Mouse (Mus musculus) layer of hippocampus, adult 18-20 months (tissue): ENCODE results near the gene Ptcra. TPM values are rescaled to one million over a fixed set of nuclear protein-coding genes. Genes with fewer than 3 reads are reported as not detected.

Experiments
- DNase-seq, 2 experiments: peaks; one replicate each; pipeline ENCODE4 v3.0.0; 2022; ENCODE audit warnings: low spot score in 2 of 2
- total RNA-seq, 2 experiments: library from RNA; stranded (reverse); gene quantifications; 2 replicates each; pipeline ENCODE4 v1.2.3; 2021

Ptcra gene
- total RNA-seq, 2 experiments from 2014 or later: 0.25 TPM; not detected in 1

DNA sequence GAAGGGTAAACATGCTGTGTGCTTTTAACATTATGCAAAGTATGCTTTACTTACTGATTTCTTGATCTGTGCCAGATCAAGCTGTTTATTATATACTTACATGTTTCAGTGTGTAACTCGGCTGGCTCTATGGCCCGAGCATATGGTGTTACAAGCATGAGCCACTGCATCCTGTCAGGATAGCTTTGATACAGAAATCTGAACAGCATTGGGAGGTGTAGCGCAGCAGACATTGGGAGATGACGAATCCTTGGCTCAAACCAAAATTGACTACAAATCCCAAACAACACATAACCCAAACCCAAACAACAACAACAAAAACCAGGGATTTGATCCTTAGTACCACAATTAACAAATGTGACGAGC, 8.5 kb upstream of the Ptcra start:
- DNase-seq: no peak

GRCm38 (mm10) chr17:46771616-46772015, 8.1 kb upstream of the Ptcra start:
- no peak for DNase-seq

- DNase-seq: no peak
These were observed 7.5 kb upstream of the Ptcra start for GRCm38 (mm10) chr17:46771025-46771424.

- no peak for DNase-seq
These were observed 7.0 kb upstream of the Ptcra start for GRCm38 (mm10) chr17:46770546-46770945.

- no peak for DNase-seq
These were observed 4.4 kb upstream of the Ptcra start for GRCm38 (mm10) chr17:46767868-46768267.

- peak; percentile 48 to 67 for DNase-seq
These were observed 1.4 kb upstream of the Ptcra start for GRCm38 (mm10) chr17:46764916-46765315.

GRCm38 (mm10) chr17:46758753-46759152, 4.8 kb downstream of the Ptcra start:
- no peak for DNase-seq

- peak; percentile 98 to 99 for DNase-seq
These were observed 11.5 kb downstream of the Ptcra start, which contains the start of gene Cnpy3 for GRCm38 (mm10) chr17:46751794-46752556. TSS of gene Cnpy3 (minus strand) at chr17:46752214.

DNA sequence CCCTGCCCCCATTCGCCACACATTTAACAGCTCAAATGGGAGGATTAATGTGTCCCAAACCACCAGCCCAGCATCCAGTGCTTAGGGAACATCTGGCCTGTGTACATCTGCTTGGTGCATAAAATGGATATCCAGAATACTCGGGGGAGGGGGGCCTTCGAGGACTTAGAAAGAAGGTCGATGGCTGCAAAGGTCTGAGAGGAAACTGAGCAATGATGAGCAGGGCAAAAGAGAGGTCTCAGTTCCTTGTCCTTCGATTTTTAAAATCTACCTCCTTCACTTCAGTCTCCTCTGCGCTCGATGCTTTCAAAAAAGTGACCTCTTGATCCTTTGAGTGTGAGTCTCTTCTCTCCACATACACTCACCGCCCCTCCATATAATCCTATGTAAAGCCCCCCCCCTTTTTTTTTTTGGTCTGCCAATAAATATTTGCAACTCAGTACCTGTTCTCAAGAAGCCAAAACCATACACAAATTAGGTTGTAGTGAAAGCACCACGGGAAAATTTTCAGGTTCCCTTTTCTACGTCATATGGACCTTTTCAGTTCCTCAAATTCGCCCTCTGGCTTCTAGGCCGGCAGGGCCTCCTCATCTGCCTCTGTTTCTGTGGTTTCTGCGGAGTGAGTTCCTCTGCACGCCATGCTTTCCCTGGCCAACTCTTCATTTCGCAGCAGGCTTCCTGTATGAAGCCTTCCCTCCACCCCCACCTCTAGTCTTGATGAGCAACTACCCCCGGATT, 12.3 kb downstream of the Ptcra start:
- no peak for DNase-seq

DNA sequence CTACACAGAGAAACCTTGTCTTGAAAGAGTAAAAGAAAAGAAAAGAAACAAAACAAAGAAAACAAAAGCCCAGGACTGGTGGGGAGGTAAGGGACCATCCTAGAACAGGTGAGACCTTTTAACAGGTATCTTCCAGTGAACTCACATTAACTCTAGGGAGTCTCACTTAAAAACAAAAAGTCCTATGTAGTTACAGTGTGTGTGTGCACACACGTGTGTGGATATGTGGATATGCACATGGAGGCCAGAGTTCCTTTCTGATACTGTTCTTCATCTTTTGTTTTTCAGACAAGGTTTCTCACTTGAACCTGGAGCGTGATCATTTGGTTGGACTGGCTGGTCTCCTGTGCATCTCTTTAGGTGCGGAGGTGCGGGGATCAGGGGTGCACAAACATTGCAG, 12.9 kb downstream of the Ptcra start:
- no peak for DNase-seq

DNA sequence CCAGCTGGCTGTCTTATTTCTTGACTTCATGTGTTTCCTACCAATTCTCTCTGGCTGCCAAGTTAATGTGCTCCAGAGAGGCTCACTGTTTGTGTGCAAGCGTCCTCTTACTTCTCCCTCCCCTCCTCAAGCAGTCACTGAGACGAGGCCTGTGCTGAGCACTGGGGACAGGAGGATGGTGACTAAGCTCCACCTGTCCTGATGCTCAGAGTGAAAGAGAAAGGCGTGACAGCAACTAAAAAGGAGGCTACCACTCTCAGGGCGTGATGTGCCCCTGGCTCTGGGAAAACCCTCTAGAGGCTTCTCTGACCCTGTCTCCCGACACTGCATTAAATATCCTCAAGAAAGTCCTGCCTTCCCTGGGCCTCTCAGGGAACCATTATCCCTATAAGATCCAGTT, 14.2 kb downstream of the Ptcra start:
- DNase-seq: no peak

DNA sequence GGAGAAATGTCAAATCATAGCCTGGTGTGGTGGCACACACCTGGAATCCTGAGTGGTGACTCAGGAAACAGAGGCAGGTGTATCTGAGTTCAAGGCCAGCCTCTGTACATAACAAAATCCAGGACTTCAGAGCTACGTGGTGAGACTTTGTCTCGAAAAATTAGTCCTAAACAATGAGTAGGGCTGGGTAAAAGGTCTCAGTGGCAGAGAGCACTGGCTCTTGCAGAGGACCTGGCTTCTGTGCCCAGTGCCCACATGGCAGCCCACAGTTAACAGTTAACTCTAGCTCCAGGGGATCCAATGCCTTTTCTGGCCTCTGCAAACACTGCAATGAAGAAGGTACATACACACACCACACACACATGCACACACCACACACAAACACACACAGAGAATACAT, 15.7 kb downstream of the Ptcra start:
- no peak for DNase-seq

GRCm38 (mm10) chr17:46747234-46747633, 16.3 kb downstream of the Ptcra start:
- DNase-seq: no peak

DNA sequence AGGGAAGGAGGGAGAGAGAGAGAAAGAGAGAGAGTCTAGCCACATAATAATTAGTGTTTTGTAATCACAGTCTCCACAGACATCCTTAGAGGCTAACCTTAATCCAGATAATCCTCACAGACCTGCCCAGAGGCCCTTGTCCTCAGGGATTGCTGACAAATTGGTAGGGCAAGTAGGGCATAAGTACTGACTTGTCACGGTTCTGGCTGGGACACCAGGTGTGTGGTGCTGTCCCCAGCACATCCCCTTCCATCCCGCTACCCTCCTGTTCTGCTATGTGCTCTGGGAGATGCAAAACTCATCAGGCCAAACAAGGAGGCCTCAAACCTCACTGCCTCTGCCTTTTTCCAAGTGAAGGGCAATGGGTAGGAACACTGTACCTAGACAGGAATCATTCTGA, 18.0 kb downstream of the Ptcra start:
- no peak for DNase-seq

GRCm38 (mm10) chr17:46742986-46743385, 20.5 kb downstream of the Ptcra start:
- no peak for DNase-seq

DNA sequence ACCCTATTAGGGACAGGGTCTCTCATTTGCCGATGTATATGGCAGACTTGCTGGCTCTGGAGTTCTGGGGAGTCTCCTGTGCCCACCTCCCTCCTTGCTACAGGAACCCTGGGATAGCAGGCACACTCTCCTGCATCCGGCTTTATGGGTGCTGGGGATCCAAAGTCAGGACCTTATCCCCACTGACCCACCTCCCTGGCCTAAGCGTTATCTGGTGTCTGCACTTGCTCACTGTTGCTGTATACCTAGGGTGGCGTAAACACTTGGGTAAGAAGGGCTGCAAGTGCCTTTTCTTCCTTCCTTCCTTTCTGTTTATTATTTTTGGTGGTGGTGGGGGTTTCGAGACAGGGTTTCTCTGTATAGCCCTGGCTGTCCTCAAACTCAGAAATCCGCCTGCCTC, 22.2 kb downstream of the Ptcra start:
- DNase-seq: no peak

GRCm38 (mm10) chr17:46736160-46736559, 27.4 kb downstream of the Ptcra start:
- DNase-seq: peak in 1 of 2 experiments; percentile 32

- DNase-seq: no peak
These were observed 28.2 kb downstream of the Ptcra start for GRCm38 (mm10) chr17:46735287-46735686.

GRCm38 (mm10) chr17:46734055-46734454, 29.5 kb downstream of the Ptcra start:
- DNase-seq: no peak

DNA sequence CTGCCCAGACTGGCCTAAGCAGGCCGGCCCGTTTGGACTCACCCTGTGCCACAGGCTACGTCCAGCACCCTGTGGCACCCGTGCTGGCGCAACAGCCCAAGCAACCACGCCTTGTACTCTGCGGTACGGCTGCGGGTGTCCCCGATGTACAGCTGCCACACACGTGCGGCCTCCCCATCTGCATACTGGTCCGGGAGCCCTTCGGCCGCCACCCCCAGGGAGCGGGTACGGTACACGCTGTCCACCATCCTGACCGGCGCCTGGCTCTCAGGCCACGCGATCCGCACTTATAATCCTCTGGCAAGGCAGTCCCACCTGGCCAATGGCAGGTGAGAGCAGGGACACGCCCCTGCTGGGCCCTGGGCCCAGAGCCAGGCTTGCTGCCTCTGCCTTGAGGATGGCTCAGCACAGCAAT, 34.6 kb downstream of the Ptcra start, which contains the start of gene Gnmt:
Gnmt (minus strand) TSS at position 265 of the 415 bp plus-strand sequence.
- no peak for DNase-seq

DNA sequence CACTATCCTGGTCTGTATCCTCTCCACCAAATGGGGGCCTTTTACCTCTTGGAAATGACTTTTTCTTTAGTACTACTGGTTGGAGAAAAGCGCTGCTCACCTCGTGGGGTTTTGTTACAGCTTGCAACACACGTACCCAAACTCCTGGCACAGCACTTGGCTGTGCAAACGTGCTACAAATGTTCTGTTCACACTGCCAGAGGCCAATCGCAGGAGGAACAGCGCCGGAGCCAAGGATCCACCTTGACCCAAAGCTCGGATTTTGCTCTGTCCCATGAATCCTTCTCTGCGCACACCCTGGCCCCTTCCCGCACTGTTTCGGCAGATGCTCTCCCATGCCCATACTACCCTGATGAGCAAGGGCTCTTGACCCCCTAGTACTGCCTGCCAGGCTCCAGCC, 35.0 kb downstream of the Ptcra start:
- DNase-seq: no peak

DNA sequence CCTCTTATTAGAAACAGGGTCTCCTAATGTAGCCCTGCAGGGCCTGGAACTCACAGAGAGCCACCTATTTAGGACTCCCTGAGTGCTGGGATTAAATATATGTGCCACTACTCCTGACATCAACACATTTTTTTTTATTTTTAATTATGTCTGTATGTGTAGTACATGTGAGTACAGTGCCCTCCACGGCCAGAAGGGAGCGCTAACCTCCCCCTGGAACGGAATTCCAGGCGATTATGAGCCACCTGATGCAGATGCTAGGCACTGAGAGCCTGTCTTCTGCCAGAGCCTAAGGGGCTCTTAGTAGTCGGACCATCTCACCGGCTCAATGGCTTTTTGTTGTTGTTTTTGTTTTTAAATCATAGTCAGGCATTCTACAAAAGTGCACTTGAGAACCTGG, 35.5 kb downstream of the Ptcra start:
- DNase-seq: no peak

DNA sequence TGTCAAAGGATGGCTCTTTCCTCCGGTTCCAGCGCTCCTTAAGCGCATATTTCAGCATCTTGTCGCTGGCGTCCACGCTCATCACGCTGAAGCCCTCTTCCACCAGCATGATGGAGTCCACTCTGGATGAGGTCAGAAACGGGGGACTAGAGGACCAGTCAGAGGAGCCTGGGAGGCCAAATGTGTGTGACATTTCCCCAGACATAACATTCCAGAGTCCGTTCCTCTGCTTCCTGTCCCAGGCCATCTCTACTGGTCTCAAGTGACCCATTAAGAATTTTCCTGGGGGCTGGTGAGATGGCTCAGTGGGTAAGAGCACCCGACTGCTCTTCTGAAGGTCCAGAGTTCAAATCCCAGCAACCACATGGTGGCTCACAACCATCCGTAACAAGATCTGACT, 36.2 kb downstream of the Ptcra start:
- DNase-seq: no peak
